Mouse (Mus musculus): ENCODE results near the gene Epn1.

DNA sequence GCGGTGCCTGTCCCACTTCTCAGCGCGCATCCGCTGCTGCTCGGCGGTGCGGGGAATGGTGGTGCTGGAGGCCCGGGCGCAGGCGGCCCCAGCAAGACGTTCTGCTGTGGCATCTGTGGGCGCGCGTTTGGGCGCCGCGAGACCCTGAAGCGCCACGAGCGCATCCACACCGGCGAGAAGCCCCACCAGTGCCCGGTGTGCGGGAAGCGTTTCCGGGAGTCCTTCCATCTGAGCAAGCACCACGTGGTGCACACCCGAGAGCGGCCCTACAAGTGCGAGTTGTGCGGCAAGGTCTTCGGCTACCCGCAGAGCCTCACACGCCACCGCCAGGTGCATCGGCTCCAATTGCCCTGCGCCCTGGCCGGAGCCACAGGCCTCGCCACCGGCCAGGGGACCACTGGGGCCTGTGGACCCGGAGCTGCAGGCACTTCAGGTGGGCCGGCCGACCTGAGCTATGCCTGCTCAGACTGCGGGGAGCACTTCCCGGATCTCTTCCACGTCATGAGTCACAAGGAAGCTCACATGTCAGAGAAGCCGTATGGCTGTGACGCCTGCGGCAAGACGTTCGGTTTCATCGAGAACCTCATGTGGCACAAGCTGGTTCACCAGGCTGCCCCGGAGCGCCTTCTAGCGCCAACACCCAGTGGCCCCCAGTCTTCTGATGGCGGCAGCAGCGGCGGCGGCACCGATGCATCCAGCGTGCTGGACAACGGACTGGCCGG is 49.3 kb upstream of the Epn1 start:
- no peak for TF ChIP-seq CTCF (IDR thresholded peaks at IDR 0.05; ENCODE audit: insufficient read depth, low read length)
- TF ChIP-seq POLR2A (IDR thresholded peaks at IDR 0.05; ENCODE audit: borderline replicate concordance, extremely low read depth, low read depth, low read length) = no peak

All from lung, adult 2 months (tissue).